Mouse (Mus musculus): ENCODE data around the gene Ywhah. TPM values are rescaled to one million over a fixed set of nuclear protein-coding genes. Genes with fewer than 3 reads are reported as not detected.

Ywhah gene
- polyA plus RNA-seq, 1 experiment from 2014 or later: 133 TPM

- 42% methylated on average over 14 of the region's 14 CpGs for WGBS (ENCODE audit: insufficient replicate concordance)
- DNase-seq: no peak
- H3K4me2 ChIP-seq (ENCODE audit: low read depth, low read length): peak overlapping the region; percentile 26; the same call in 1 of the 2 replicates
- no peaks in the 10 kb centered on the region for H3K27me3 ChIP-seq (ENCODE audit: insufficient read depth, low read length)
- no peak for TF ChIP-seq CTCF (IDR thresholded peaks at IDR 0.05; ENCODE audit: low read depth)
- no peak for TF ChIP-seq EP300 (IDR thresholded peaks at IDR 0.05; ENCODE audit: low read depth)
- H3K4me3 ChIP-seq (ENCODE audit: low read depth, low read length): no peak overlapping the region
- H3K9ac ChIP-seq (replicated peaks): no peak overlapping the region
- no peaks in the 10 kb centered on the region for H3K36me3 ChIP-seq (replicated peaks; ENCODE audit: insufficient read depth, low read length)
- ATAC-seq: peak; percentile 56; the same call in 1 of the 2 replicates
- no peaks in the 10 kb centered on the region for H3K9me3 ChIP-seq (ENCODE audit: low read length)
- no peaks in the 10 kb centered on the region for H3K4me1 ChIP-seq (ENCODE audit: insufficient read depth)
- no peak overlapping the region for H3K27ac ChIP-seq (ENCODE audit: low read depth)
Measured at GRCm38 (mm10) chr5:33052849-33053582, 34.4 kb downstream of the Ywhah start.

DNA sequence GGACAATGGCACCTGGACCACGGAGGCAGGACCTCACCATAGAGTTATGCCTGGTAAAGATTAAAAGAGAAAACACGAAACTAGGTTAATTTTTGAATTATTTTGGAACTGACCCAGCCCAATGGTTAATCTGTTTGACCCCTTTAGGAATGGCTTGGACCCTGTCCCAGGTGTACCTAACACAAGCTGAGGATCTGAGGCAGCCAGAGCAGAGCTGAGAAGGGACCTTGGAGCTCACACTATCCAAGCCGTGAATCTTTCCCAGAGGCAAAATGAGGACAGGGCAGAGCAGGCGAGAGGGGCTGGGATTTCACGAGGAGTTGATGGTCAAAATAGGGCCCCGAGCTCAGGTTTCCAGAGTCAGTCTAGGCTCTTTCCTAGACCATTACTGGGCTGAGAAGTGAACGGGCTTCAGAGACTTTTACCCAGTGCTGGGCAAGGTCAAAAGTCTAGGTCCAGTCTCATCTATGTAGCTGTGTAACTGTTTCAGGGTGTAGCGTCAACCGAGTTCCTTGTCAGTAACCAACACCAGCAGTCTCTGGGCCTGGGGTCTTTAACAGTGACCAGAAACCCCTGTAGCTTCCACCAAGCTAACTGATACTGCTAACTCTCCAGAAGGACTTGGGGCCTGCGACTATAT, 37.6 kb downstream of the Ywhah start:
- WGBS (ENCODE audit: insufficient replicate concordance): 64% methylated on average over 10 of the region's 10 CpGs
- Histone ChIP-seq H3K9me3 (ENCODE audit: low read length) (no peaks in the 10 kb centered on the region), H3K4me1 (ENCODE audit: insufficient read depth) (no peaks in the 10 kb centered on the region), H3K27me3 (ENCODE audit: insufficient read depth, low read length) (no peaks in the 10 kb centered on the region), H3K4me3 (ENCODE audit: low read depth, low read length) (no peak overlapping the region), H3K27ac (ENCODE audit: low read depth) (no peak overlapping the region), H3K9ac (replicated peaks) (no peak overlapping the region), H3K36me3 (replicated peaks; ENCODE audit: insufficient read depth, low read length) (no peaks in the 10 kb centered on the region), H3K4me2 (ENCODE audit: low read depth, low read length) (no peak overlapping the region)
- ATAC-seq (no peak), DNase-seq (no peak)
- TF ChIP-seq CTCF (IDR thresholded peaks at IDR 0.05; ENCODE audit: low read depth): no peak
- TF ChIP-seq EP300 (IDR thresholded peaks at IDR 0.05; ENCODE audit: low read depth): no peak

GRCm38 (mm10) chr5:33070071-33070470, 51.5 kb downstream of the Ywhah start:
- TF ChIP-seq CTCF (IDR thresholded peaks at IDR 0.05; ENCODE audit: low read depth) (no peak), EP300 (IDR thresholded peaks at IDR 0.05; ENCODE audit: low read depth) (no peak)
- Histone ChIP-seq H3K4me1 (ENCODE audit: insufficient read depth) (no peaks in the 10 kb centered on the region), H3K4me2 (ENCODE audit: low read depth, low read length) (no peak overlapping the region), H3K27ac (ENCODE audit: low read depth) (no peak overlapping the region), H3K9ac (replicated peaks) (no peak overlapping the region), H3K27me3 (ENCODE audit: insufficient read depth, low read length) (no peaks in the 10 kb centered on the region), H3K9me3 (ENCODE audit: low read length) (peaks cover 3% of the 10 kb centered on the region; the same call in 1 of the 2 replicates), H3K36me3 (replicated peaks; ENCODE audit: insufficient read depth, low read length) (no peaks in the 10 kb centered on the region), H3K4me3 (ENCODE audit: low read depth, low read length) (no peak overlapping the region)
- no peak for ATAC-seq
- DNase-seq: no peak

DNA sequence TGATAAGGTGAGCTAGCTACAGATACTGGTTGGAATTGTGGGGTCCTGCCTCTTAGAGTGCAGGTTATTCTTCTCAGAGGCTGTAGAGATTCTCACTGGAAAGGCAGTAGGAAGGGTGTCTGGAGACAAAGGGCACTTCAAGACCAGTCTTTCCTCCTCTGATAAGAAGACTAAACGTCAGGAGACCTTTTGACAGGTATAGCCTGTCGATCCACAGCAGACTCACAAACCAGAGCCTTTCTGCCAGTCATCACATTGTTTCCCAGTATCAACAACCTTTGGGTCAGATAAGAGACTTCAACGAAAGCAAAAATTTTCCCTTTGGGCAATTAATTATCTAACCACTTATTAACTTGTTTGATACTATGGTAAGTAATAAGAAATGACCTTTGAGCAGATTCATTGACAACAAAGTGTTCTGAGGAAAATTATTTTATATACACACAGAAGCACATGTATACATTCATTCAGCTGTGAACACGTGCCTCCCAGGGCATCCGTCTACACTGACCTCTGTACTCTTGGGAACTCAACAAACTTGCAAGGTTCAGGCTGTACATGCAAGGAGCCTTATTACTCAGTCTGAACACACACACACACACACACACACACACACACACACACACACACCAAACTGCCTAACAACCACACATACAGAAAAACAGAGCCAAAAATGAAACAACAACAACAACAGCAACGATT, 58.0 kb downstream of the Ywhah start:
- no peak overlapping the region for H3K27ac ChIP-seq (ENCODE audit: low read depth)
- no peaks in the 10 kb centered on the region for H3K27me3 ChIP-seq (ENCODE audit: insufficient read depth, low read length)
- no peak overlapping the region for H3K4me2 ChIP-seq (ENCODE audit: low read depth, low read length)
- H3K9ac ChIP-seq (replicated peaks): no peak overlapping the region
- no peaks in the 10 kb centered on the region for H3K36me3 ChIP-seq (replicated peaks; ENCODE audit: insufficient read depth, low read length)
- DNase-seq: no peak
- TF ChIP-seq CTCF (IDR thresholded peaks at IDR 0.05; ENCODE audit: low read depth): no peak
- 54% methylated on average over 6 of the region's 6 CpGs for WGBS (ENCODE audit: insufficient replicate concordance)
- no peak overlapping the region for H3K4me3 ChIP-seq (ENCODE audit: low read depth, low read length)
- H3K9me3 ChIP-seq (ENCODE audit: low read length): no peaks in the 10 kb centered on the region
- ATAC-seq: no peak
- H3K4me1 ChIP-seq (ENCODE audit: insufficient read depth): no peaks in the 10 kb centered on the region

Other genes starting within 250 kb of the Ywhah start
- gene Pisd, start 233.2 kb upstream of the Ywhah start, polyA plus RNA-seq (2015; fragmentation: Nextera tagmentation; extraction: Ambion mirVana): 41.4 and 42.2 TPM in 2 replicates
- gene Gm20671, start 191.7 kb upstream of the Ywhah start, polyA plus RNA-seq (2015; fragmentation: Nextera tagmentation; extraction: Ambion mirVana): not detected in 2 replicates
- gene Prr14l, start 164.6 kb upstream of the Ywhah start, polyA plus RNA-seq (2015; fragmentation: Nextera tagmentation; extraction: Ambion mirVana): 5.6 and 7.4 TPM in 2 replicates
- gene Depdc5, start 155.1 kb upstream of the Ywhah start, polyA plus RNA-seq (2015; fragmentation: Nextera tagmentation; extraction: Ambion mirVana): 3.0 and 3.6 TPM in 2 replicates
- 0.08 TPM in 1 of 2 replicates, not detected in the other for gene Slc5a1, start 85.4 kb downstream of the Ywhah start, polyA plus RNA-seq (2015; fragmentation: Nextera tagmentation; extraction: Ambion mirVana)
- gene Spon2, start 199.6 kb downstream of the Ywhah start, polyA plus RNA-seq (2015; fragmentation: Nextera tagmentation; extraction: Ambion mirVana): 12.6 and 19.7 TPM in 2 replicates